Mouse (Mus musculus) adrenal gland, postnatal 25 days (tissue): Measurements from ENCODE around the gene Tmem199. TPM values are rescaled to one million over a fixed set of nuclear protein-coding genes. Genes with fewer than 3 reads are reported as not detected.
A peak's percentile ranks its signal among the peaks of the same experiment; 100 is the strongest.

Source experiments
- DNase-seq: peaks from one replicate; pipeline ENCODE4 v3.0.0; 2021; ENCODE audit warnings: mixed read lengths
- total RNA-seq: library from RNA; stranded (reverse); gene quantifications from 2 replicates; pipeline ENCODE4 v1.2.3, GENCODE M21; 2021

Gene Tmem199
- total RNA-seq, 1 experiment from 2014 or later = 32.1 TPM

DNA sequence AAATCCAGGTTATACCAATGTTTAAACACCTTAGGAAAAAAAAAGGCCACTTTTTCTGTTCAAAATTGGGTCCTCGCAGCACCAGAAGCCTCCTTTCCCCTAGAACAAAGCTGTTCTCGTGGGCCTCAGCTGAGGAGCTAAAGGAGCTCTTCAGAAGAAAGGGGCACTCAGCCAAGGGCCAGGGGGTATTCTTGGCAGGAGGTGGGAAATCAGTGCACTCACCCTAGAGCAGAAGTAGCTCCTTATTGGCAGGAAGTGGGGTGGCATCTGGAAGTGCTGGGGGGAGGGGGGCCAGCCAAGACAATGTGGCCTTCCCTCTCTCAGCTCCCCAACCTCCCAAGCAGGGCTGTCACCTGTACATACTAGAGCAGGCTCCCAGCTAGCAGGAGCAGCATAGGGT is 12.9 kb upstream of the Tmem199 start:
- DNase-seq = no peak

GRCm38 (mm10) chr11:78523241-78523955 is 11.4 kb upstream of the Tmem199 start:
- DNase-seq = no peak

DNA sequence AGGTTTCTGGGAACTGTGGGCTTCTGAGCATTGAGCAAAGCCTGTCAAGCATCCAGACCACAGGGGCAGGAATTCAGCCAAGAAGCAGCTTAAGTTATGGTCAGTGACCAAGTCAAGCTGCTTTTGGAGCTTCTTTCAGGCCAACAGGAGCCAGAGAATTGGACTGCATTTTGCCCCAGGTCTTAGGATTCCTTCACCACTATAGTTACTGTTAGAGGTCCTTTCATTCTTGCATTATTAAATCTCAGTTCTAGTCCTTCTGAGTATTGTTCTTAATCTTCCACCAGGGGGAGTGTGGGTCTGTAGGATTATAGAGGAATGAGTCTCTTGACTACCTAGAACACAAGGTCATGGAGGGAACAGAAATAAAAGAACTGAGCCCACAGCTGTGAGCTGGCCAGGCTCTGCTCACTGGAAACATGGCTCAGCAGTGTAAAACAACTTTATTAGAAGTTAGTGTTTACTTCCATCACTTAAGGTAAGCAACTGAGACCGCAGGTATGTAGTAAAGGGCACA is 10.6 kb upstream of the Tmem199 start:
- no peak for DNase-seq

- DNase-seq = no peak
Measured at GRCm38 (mm10) chr11:78521880-78522279, 9.9 kb upstream of the Tmem199 start.

- DNase-seq = no peak
Measured at GRCm38 (mm10) chr11:78518931-78519330, 7.0 kb upstream of the Tmem199 start.

- no peak for DNase-seq
Measured at GRCm38 (mm10) chr11:78515549-78516325, 3.8 kb upstream of the Tmem199 start.

DNA sequence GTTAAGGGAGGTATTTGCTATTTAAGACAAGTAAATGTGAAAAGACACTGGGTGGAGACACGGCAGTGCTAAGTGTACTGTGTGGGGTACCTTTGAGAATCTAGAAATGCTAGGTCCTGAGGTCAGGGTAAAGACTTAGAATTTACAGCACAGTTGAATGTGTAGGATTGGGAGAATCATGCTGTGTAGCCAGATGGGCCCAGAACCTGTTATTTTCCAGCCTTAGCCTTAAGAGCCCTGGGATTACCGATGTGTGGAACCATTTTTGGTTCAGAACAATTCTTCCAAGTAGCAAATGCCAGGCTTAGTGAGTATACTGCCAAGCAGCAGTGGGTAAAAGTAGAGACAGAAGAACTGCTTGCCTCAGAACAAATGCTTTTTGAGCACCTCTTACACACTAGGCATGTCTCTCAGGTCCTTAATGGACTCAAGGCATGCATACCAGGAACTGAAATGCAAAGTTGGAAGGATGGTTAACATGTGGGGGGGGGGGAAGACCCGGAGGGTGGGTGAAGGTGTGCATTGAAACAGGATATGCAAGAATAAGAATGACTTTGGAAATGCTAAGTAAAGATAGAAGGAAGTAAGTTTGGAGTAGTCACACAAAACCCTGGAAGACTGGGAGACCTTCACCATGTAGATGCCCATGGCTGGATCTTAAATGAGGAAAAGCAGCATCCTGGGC is 1.3 kb upstream of the Tmem199 start:
- DNase-seq = no peak

- no peak for DNase-seq
Measured at GRCm38 (mm10) chr11:78509148-78509547, 2.8 kb downstream of the Tmem199 start.

DNA sequence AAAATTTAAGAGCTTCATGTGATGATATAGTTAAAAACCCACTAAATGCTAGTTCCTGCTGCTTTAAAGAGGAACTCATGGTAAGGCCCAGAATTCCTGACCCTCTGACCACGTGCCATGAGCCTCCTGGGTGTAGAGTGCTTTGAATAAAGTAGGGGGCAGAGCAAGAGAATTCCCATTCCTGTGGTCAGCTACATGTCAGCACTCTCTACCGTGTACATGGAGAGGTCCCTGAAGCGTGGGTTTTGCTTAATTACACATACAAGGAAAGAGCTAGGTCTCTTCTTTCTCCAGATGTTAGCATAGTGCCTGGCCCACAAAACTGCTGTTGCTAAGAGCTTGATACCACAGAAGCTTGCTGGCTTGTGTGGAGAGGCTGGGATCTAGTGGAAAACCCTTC is 6.5 kb downstream of the Tmem199 start:
- DNase-seq = no peak

GRCm38 (mm10) chr11:78502909-78503650 is 8.9 kb downstream of the Tmem199 start, which contains the start of gene Sebox:
Sebox (plus strand) TSS chr11:78503447.
- DNase-seq = no peak

- no peak for DNase-seq
Measured at GRCm38 (mm10) chr11:78501529-78501928, 10.4 kb downstream of the Tmem199 start.

DNA sequence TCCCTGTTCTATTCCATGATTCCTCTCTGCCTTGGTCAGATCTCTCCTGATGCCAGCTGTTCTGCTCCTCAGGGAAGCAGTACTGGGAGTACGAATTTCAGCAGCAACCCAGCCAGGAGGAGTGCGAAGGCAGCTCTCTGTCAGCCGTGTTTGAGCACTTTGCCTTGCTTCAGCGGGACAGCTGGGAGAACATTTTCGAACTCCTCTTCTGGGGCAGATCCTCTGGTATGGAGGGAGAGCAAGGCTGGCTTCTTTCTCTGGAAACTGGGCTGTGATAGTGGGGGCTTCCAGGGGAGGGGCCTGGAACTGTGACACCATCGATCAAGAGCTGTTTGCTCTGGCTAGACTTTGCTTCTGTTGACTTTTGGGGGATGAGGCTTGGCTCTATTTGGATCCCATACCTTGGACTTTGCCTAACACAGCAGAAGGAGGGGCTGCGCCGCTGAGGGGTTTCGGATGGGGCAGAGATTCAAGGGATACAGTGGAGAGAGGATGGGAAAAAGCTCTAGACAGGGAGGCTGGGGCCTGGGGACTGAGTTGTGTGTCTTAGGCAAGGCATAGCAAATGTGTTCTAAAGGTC is 11.3 kb downstream of the Tmem199 start:
- no peak for DNase-seq

DNA sequence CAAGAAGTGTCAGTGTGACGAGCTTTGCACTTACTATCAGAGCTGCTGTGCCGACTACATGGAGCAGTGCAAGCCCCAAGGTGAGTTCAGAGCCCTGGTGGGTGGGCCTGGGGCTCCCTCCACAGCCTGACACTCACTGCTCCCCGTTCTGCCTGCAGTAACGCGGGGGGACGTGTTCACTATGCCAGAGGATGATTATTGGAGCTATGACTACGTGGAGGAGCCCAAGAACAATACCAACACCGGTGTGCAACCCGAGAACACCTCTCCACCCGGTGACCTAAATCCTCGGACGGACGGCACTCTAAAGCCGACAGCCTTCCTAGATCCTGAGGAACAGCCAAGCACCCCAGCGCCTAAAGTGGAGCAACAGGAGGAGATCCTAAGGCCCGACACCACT is 12.4 kb downstream of the Tmem199 start:
- DNase-seq = no peak

GRCm38 (mm10) chr11:78499004-78499403 is 13.0 kb downstream of the Tmem199 start, which contains the start of gene Vtn:
Vtn (plus strand) TSS chr11:78499091.
- no peak for DNase-seq

DNA sequence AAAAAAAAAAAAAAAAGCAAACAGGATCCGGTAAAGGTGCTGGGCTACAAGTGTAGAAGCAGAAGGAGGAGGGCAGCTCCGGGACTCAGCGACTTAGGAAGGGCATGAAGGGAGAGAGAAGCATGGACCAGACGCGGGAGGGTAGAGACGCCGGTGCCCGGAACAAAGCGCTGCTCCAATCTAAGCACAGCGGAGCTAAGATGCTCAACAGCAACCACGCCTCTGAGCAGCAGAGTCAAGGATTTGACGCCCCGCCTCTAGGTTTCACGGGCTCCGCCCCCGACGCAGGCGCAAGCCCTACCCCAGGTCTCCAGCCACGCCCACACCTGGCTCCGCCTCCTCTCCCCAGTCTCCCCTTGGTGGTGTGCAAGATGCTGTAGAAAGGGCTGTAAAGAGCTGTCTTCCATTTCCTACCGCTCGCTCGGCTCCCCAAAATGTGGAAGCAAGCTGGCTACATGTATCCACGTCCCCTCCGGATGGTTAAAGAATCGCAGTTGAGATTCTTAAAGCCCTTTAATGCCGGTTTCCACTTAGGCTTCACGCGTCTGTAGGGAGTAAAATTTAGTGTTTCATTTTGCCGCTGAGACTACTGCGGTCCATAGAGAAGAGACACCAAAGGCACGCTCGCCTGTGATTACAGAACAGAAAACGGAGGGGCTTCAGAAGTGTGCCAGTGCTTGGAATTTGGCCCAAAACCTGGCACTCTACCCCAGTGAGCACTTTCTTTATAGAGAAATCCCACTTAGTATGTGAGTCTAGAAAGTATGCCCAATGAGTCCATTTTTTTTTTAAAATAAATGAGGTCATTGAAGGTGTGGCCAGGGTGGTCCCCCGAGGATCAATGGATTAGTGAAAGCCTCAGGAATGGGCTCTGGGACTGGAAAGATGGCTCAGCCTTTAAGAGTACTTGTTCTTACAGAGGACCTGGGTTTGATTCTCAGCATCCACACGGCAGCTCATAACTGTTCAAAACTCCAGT is 14.1 kb downstream of the Tmem199 start, which contains the start of gene Sarm1:
Gene Sarm1 (minus strand): TSS at position 211 of the 979 bp plus-strand sequence.
- peak; percentile 95 for DNase-seq

DNA sequence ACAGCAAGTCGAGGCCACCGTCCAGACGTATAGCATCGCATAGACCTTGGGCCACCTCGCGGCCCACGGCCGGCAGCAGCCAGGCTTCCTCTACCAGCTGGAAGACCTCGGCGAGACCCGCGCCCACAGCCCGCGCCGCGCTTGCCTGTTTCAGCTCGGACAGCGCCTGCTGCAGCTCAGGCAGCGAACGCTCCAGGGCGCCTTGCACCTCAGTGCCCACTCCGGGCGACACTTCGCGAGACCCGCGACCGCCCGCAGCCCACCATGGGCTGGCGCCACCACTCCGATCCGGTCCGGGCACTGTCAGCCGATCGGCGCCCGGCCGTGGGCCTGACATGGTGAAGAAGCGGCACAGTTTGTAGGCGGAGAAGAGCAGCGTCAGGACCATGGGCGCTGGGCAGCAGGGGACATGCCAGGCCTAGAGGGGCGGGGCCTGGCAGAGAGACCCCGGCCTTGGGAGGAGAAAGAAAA is 14.9 kb downstream of the Tmem199 start:
- peak; percentile 31 for DNase-seq

GRCm38 (mm10) chr11:78495904-78496303 is 16.1 kb downstream of the Tmem199 start:
- DNase-seq = peak; percentile 50

DNA sequence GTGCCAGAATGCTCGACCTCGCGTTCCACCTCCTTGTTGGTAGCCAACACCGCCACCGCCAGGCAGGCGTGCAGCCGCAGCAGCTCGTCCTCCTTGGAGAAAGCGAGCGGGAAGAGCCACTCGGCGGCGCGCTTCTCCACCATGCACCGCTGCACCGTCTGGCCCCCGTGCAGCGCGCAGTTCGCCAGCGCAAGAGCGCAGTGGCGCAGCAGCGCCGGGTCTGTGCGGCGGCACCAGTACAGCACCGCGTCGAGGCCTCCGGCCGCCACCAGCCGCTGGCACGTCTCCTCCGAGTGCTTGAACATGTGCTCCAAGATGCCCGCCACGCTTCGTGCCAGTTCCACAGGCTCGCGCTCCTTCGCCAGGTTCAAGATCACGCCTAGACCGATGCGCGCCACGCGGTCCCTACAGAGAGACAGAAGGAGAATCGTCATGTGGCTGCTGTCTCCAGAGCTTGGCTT is 21.2 kb downstream of the Tmem199 start:
- peak; percentile 61 for DNase-seq

DNA sequence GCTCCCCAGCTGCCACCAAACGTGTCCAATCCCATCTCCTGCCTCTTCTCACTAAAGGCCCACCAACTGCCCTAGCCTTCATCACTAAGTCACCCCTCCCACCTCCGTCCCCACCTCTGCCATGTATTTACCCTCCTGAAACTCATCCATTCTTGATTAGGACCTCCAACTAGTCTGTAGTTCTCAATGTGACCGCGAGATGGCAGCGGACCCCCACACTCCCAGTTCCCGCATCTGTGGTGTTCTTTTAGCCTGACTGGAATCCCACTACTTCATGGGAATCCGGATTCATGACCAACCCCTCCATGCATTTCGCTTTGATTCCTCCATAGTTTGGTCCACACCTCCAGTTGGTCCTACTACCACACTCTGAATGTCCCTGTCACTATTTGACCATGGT is 23.8 kb downstream of the Tmem199 start:
- peak; percentile 67 for DNase-seq

- DNase-seq = no peak
Measured at GRCm38 (mm10) chr11:78483639-78484038, 28.3 kb downstream of the Tmem199 start.
